Mouse (Mus musculus): ENCODE data around the gene Ggta1.

DNA sequence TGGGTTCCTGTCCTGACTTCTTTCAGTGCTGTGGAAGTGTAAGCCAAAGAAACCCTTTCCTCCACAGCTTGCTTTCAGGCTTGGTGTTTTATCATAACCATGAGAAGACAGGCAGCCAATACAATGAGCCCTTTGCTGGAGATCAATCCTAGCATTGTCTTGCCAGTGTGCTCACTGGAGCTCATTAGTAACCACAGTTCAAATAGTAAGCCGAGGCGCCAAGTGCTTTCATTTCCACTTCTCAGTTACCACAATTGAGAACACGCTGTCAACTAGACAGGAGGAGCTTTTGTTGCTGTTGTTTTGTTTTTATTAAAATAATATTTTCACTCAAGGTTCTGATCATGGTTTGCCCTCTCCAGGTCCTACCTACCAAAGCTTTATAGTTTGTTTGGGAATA is 1.5 kb upstream of the Ggta1 start:
- TF ChIP-seq CTCF (IDR thresholded peaks at IDR 0.05; ENCODE audit: extremely low read depth, insufficient read depth, insufficient read length, insufficient replicate concordance) (no peak), POLR2A (IDR thresholded peaks at IDR 0.05; ENCODE audit: low read depth, low read length) (no peak)
